Mouse (Mus musculus): ENCODE data around the gene Klc3. TPM values are rescaled to one million over a fixed set of nuclear protein-coding genes. Genes with fewer than 3 reads are reported as not detected.

The Klc3 gene
- polyA plus RNA-seq, 1 experiment from 2014 or later = 2.2 TPM

DNA sequence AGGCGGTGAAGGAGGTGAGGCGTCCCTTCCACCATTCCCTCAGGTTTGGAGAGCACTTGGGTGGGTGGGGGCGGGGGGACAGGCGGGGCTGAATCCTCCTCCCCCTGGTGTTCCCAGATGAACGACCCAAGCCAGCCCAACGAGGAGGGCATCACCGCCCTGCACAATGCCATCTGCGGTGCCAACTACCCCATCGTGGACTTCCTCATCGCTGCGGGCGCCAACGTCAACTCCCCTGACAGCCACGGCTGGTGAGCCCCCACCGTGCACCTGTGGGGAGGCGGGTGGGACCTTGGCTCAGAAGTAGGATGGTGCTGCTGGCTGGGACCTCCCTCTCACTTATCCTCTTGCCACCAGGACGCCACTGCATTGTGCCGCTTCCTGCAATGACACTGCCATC lies 28.5 kb downstream of the Klc3 start:
- ATAC-seq (replicated peaks) = no peak; the same call in 1 of the 2 replicates
- H3K9me3 ChIP-seq = no peaks in the 10 kb centered on the region
- H3K9ac ChIP-seq (replicated peaks) = no peak overlapping the region
- no peak overlapping the region for H3K4me3 ChIP-seq
- no peak overlapping the region for H3K4me2 ChIP-seq (replicated peaks)
- no peak overlapping the region for H3K27ac ChIP-seq (replicated peaks)
- 85% methylated on average over 18 of the region's 18 CpGs for WGBS
- H3K27me3 ChIP-seq = no peaks in the 10 kb centered on the region
- H3K4me1 ChIP-seq = no peaks in the 10 kb centered on the region
- H3K36me3 ChIP-seq = no peaks in the 10 kb centered on the region

GRCm38 (mm10) chr7:19373367-19373766 lies 30.5 kb downstream of the Klc3 start:
- Histone ChIP-seq H3K4me1 (peaks cover 4% of the 10 kb centered on the region), H3K36me3 (no peaks in the 10 kb centered on the region), H3K27ac (replicated peaks) (no peak overlapping the region), H3K4me3 (no peak overlapping the region), H3K4me2 (replicated peaks) (no peak overlapping the region), H3K9ac (replicated peaks) (no peak overlapping the region), H3K9me3 (no peaks in the 10 kb centered on the region), H3K27me3 (no peaks in the 10 kb centered on the region)
- WGBS = 89% methylated on average over 2 of the region's 2 CpGs
- no peak for ATAC-seq (replicated peaks)

- peak overlapping the region; percentile 45 for H3K4me3 ChIP-seq
- H3K27me3 ChIP-seq = no peaks in the 10 kb centered on the region
- H3K9me3 ChIP-seq = no peaks in the 10 kb centered on the region
- H3K27ac ChIP-seq (replicated peaks) = no peak overlapping the region
- H3K4me2 ChIP-seq (replicated peaks) = peak overlapping the region; percentile 73
- H3K36me3 ChIP-seq = no peaks in the 10 kb centered on the region
- peak; percentile 89 for ATAC-seq (replicated peaks)
- peak overlapping the region; percentile 71 for H3K9ac ChIP-seq (replicated peaks)
- peaks cover 4% of the 10 kb centered on the region for H3K4me1 ChIP-seq
- 8% methylated on average over 46 of the region's 46 CpGs for whole genome bisulfite sequencing
Measured at GRCm38 (mm10) chr7:19369823-19370425, 34.0 kb downstream of the Klc3 start.

- Histone ChIP-seq H3K9me3 (no peaks in the 10 kb centered on the region), H3K27ac (replicated peaks) (no peak overlapping the region), H3K9ac (replicated peaks) (no peak overlapping the region), H3K4me3 (no peak overlapping the region), H3K4me2 (replicated peaks) (no peak overlapping the region), H3K36me3 (no peaks in the 10 kb centered on the region), H3K4me1 (peaks cover 4% of the 10 kb centered on the region), H3K27me3 (no peaks in the 10 kb centered on the region)
- ATAC-seq (replicated peaks) = no peak
- WGBS = 26% methylated on average over 16 of the region's 16 CpGs
Measured at GRCm38 (mm10) chr7:19368380-19368779, 35.5 kb downstream of the Klc3 start.

DNA sequence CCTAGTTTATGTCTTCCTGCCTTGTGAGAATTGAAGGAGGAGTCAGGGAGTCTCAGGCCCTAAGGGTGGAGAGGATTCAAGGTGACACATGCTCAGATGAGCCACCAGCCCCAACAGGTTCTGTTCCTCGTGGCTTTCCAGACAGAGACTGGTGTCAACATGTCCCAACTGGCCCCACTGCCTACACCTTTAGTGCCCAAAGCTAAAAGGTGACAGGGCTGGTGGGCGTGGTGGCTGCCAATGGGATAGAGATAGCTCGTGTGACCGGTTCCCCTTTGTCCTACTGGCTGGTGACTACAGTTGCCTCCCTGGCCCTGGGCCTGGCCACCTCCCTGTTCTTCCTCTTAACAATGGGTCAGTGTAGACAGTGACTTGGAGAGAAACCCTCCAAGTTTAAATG lies 38.5 kb downstream of the Klc3 start:
- Histone ChIP-seq H3K27me3 (no peaks in the 10 kb centered on the region), H3K4me1 (peaks cover 23% of the 10 kb centered on the region), H3K4me3 (no peak overlapping the region), H3K9ac (replicated peaks) (no peak overlapping the region), H3K9me3 (no peaks in the 10 kb centered on the region), H3K4me2 (replicated peaks) (no peak overlapping the region), H3K27ac (replicated peaks) (no peak overlapping the region), H3K36me3 (no peaks in the 10 kb centered on the region)
- WGBS = 83% methylated on average over 4 of the region's 4 CpGs
- ATAC-seq (replicated peaks) = no peak

DNA sequence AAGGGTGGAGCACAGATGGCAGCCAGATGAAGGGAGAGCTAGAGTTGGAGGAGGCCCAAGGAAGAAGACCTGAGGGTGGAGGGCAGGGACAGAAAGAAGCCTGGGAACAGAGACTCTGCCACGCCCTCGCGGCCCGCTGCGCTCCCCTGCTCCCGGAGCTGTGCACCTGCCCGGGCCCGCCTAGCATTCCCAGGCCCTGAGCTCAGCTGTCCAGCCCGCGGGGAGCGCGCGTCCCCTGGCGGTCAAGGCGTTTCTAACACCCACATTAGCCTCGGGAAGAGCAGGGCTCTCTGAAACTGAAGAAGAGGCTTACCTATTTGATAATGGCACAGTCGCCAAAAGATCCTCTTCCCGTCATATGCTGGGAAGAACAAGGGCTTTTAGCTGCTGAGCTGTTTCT lies 40.0 kb downstream of the Klc3 start:
- 4% methylated on average over 18 of the region's 18 CpGs for WGBS
- Histone ChIP-seq H3K9ac (replicated peaks) (no peak overlapping the region), H3K9me3 (no peaks in the 10 kb centered on the region), H3K4me3 (no peak overlapping the region), H3K27me3 (no peaks in the 10 kb centered on the region), H3K4me1 (peaks cover 25% of the 10 kb centered on the region), H3K36me3 (no peaks in the 10 kb centered on the region), H3K4me2 (replicated peaks) (no peak overlapping the region), H3K27ac (replicated peaks) (no peak overlapping the region)
- no peak for ATAC-seq (replicated peaks)

DNA sequence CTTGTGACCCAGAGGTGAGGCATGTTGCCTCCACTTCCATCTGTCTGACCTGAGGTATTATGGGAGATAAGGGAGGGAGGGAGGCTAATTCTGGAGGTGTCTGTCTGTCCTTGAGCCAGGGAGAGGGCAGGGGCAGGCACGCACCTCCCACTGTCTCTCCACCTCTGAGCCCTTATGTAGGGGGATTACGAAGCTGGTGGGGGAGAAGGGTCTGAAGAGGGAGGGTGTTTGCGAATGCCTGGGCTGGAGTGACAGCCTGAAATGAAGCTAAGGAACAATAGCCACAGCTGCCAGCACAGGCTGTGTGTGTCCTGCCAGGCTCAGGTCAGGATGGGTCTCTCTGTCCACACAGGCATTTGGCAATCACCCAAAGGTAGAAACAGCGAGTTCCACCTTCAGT lies 41.6 kb downstream of the Klc3 start:
- ATAC-seq (replicated peaks) = no peak
- no peak overlapping the region for H3K4me2 ChIP-seq (replicated peaks)
- no peaks in the 10 kb centered on the region for H3K9me3 ChIP-seq
- H3K27me3 ChIP-seq = no peaks in the 10 kb centered on the region
- H3K9ac ChIP-seq (replicated peaks) = no peak overlapping the region
- no peak overlapping the region for H3K27ac ChIP-seq (replicated peaks)
- H3K4me3 ChIP-seq = no peak overlapping the region; the same call in 1 of the 2 replicates
- WGBS = 29% methylated on average over 4 of the region's 4 CpGs
- peaks cover 37% of the 10 kb centered on the region for H3K4me1 ChIP-seq
- H3K36me3 ChIP-seq = no peaks in the 10 kb centered on the region

DNA sequence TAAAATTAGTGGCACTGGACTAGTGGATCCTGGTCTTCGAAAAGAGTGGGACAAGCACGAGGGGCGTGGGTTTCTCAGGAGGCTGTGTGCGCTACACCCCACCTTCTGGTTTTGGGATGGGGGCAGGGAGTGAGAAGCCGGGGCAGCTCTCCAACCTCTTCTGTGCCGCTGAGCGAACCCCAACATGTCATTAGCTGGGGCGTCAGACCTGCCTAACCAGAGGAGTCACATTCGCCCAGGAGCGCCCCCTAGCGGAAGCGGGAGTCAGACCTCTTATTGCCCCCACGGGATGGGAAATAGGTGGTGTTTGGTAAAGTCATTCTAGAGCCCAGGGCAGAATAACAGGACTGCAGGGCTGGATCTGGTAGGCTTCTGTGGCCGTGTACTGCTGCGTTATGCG lies 42.2 kb downstream of the Klc3 start:
- Histone ChIP-seq H3K9me3 (no peaks in the 10 kb centered on the region), H3K4me2 (replicated peaks) (peak overlapping the region; percentile 96), H3K4me1 (peaks cover 37% of the 10 kb centered on the region), H3K36me3 (no peaks in the 10 kb centered on the region), H3K27me3 (no peaks in the 10 kb centered on the region), H3K9ac (replicated peaks) (peak overlapping the region; percentile 64; the same call in 1 of the 2 replicates), H3K4me3 (peak overlapping the region; percentile 68), H3K27ac (replicated peaks) (no peak overlapping the region)
- 11% methylated on average over 16 of the region's 16 CpGs for WGBS
- no peak for ATAC-seq (replicated peaks)

DNA sequence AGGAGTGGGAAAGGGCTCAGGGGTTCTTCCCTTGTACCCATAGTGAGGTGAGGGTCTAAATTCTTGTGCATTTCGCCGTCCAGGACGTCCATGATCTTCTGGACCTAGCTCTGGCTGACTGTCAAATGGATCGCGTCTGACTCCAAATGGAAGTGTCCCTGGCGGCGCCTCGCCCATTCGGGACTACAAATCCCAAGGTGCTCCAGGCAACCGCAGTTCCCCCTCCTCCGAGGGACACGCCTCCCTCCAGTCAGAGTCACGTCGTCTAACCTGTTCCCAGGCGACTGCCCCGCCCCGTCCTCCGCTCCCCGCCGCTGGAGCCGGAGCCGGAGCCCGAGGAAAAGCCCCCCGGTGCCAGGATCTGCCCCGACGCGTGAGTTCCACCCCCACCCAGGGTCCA lies 43.0 kb downstream of the Klc3 start:
- ATAC-seq (replicated peaks) = peak; percentile 77
- under 1% methylated on average over 27 of the region's 27 CpGs for WGBS
- Histone ChIP-seq H3K4me3 (peak overlapping the region; percentile 68), H3K27ac (replicated peaks) (peak overlapping the region; percentile 56), H3K36me3 (0 out of 2 replicates have a peak, but pooled peaks cover 6% of the 10 kb centered on the region), H3K9ac (replicated peaks) (peak overlapping the region; percentile 64), H3K9me3 (no peaks in the 10 kb centered on the region), H3K4me1 (peaks cover 37% of the 10 kb centered on the region), H3K4me2 (replicated peaks) (peak overlapping the region; percentile 96), H3K27me3 (no peaks in the 10 kb centered on the region)

DNA sequence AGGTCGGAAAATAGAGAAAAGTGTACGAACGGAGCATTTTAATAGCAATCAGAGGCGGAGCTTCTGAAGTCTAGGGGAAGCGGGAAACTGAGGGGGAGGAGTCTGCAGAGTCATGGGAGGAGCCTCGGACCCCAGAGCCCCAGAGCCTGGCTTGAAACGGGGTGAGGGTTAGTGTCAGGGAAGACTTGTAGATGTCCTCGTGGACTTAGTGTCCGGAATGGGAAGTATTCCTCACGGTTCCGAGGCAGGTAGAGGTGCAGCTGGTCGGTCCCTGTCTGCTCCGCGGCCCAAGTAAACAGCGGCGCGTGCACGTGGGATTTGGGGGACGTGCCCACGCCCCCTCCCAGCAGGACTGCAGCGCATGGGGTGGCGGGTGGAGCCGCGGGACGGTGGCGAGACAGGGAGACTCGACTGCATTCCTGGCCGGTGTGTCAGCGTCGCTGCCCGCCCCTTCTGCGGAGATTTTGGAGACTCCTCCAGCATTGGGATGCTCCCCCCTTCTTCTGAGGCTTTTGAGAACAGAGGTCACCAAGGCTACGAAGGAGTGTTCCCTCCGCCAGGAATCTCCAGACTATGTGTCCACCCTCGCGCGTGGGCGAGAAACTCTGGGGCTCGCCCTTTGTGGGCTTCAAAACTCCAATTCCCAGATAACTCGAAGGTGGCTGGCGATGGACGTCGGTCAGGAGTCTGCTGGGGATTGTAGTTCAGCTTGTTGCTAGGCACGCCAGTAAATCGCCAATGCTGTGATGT lies 43.8 kb downstream of the Klc3 start:
- Histone ChIP-seq H3K36me3 (peaks cover 11% of the 10 kb centered on the region), H3K4me2 (replicated peaks) (peak overlapping the region; percentile 96), H3K4me1 (peaks cover 37% of the 10 kb centered on the region), H3K27me3 (no peaks in the 10 kb centered on the region), H3K4me3 (peak overlapping the region; percentile 68), H3K27ac (replicated peaks) (peak overlapping the region; percentile 58), H3K9me3 (no peaks in the 10 kb centered on the region), H3K9ac (replicated peaks) (peak overlapping the region; percentile 64)
- under 1% methylated on average over 45 of the region's 45 CpGs for WGBS
- ATAC-seq (replicated peaks) = peak; percentile 78

- WGBS = under 1% methylated on average over 30 of the region's 31 CpGs
- peaks cover 37% of the 10 kb centered on the region for H3K4me1 ChIP-seq
Measured at GRCm38 (mm10) chr7:19359299-19359891, 44.5 kb downstream of the Klc3 start, which contains the start of the genes Cd3eap and Ppp1r13l. Cd3eap (minus strand) TSS chr7:19359483. Ppp1r13l (plus strand) TSS chr7:19359749.

GRCm38 (mm10) chr7:19358634-19359033 lies 45.3 kb downstream of the Klc3 start:
- no peak for ATAC-seq (replicated peaks)
- H3K4me2 ChIP-seq (replicated peaks) = peak overlapping the region; percentile 96
- peak overlapping the region; percentile 68 for H3K4me3 ChIP-seq
- H3K36me3 ChIP-seq = peaks cover 21% of the 10 kb centered on the region
- H3K9ac ChIP-seq (replicated peaks) = peak overlapping the region; percentile 64
- no peaks in the 10 kb centered on the region for H3K27me3 ChIP-seq
- WGBS = 21% methylated on average over 13 of the region's 13 CpGs
- H3K27ac ChIP-seq (replicated peaks) = no peak overlapping the region
- H3K9me3 ChIP-seq = no peaks in the 10 kb centered on the region
- peaks cover 37% of the 10 kb centered on the region for H3K4me1 ChIP-seq

More at GRCm38 (mm10) chr7:19359299-19359891, 44.5 kb downstream of the Klc3 start, which contains the start of the genes Cd3eap and Ppp1r13l:
- H3K9ac ChIP-seq (replicated peaks) = peak within 1 kb of the TSS; percentile 64
- no peaks in the 10 kb centered on the region for H3K27me3 ChIP-seq
- peak within 1 kb of the TSS; percentile 68 for H3K4me3 ChIP-seq
- peak within 1 kb of the TSS; percentile 58 for H3K27ac ChIP-seq (replicated peaks)
- peaks cover 17% of the 10 kb centered on the region for H3K36me3 ChIP-seq
- H3K9me3 ChIP-seq = no peaks in the 10 kb centered on the region
- H3K4me2 ChIP-seq (replicated peaks) = peak within 1 kb of the TSS; percentile 96
- ATAC-seq (replicated peaks) = peak; percentile 83

Measured in forebrain, embryonic 15.5 days (tissue).